14 mouse cellular contexts compared by ENCODE assay signal in the genomic region with DNA sequence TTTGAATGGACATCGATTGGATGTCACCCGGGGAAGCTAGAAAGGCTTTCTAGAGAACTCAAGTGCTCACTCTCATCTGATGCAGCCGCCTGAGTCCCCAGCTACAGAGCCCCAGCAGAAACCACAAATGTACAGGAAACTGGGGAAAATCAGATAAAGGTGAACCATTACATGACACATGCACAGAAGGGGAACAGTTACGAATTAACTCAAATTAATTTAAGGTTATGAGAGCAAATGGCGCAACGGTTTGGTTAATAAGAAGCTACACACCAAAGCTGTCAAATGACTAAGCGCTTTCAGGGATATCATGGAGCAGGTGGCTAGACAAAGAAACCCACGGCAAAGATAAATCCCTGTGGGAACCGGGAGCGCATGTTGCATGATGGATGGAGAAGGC. TPM values are rescaled to one million over a fixed set of nuclear protein-coding genes. Genes with fewer than 3 reads are reported as not detected.
DNase-seq lines count a peak whose midpoint lies in the region; ATAC-seq and TF ChIP-seq lines count a peak whose summit lies in the region.
"Had no signal": no experiment of that assay in that cellular context is flagged by ENCODE, and none has a peak within 500 bp of the region (broad histone marks: within the 10 kb centered on the region; RNA-seq: fewer than 3 reads in every experiment).

No protein-coding gene starts in this region.

- no peak for TF ChIP-seq CTCF in small intestine, adult 2 months (IDR thresholded peaks at IDR 0.05; ENCODE audit: extremely low read depth, insufficient read length, insufficient replicate concordance, low read depth, low read length)
- TF ChIP-seq CTCF in forebrain, postnatal 0 days (IDR thresholded peaks at IDR 0.05; ENCODE audit: low read depth) = no peak

- H3K9ac ChIP-seq in kidney, embryonic 15.5 days = no peak overlapping the region
- no peak overlapping the region for H3K9ac ChIP-seq in forebrain, postnatal 0 days
- no peak overlapping the region for H3K9ac ChIP-seq in liver, embryonic 11.5 days (ENCODE audit: low read depth, low read length)

- no peaks in the 10 kb centered on the region for H3K36me3 ChIP-seq in kidney, embryonic 15.5 days
- H3K36me3 ChIP-seq in small intestine, adult 2 months (ENCODE audit: control insufficient read depth, insufficient read depth, low read length) = no peaks in the 10 kb centered on the region
- no peaks in the 10 kb centered on the region for H3K36me3 ChIP-seq in forebrain, postnatal 0 days (ENCODE audit: insufficient read depth)
- H3K36me3 ChIP-seq in liver, embryonic 11.5 days (ENCODE audit: control insufficient read depth, insufficient read depth, low read length) = no peaks in the 10 kb centered on the region

- TF ChIP-seq POLR2A in small intestine, adult 2 months (IDR thresholded peaks at IDR 0.05; ENCODE audit: low read depth, low read length) = no peak

- ATAC-seq in common myeloid progenitor, adult 5-6 weeks (replicated peaks; ENCODE audit: low read depth, poor library complexity, severe bottlenecking) = peak; percentile 60
- ATAC-seq in kidney, embryonic 15.5 days (replicated peaks; ENCODE audit: low FRiP score) = 0 out of 2 replicates have a peak, but pooled peaks have one; percentile 11
- no peak for ATAC-seq in forebrain, postnatal 0 days
- ATAC-seq in liver, embryonic 11.5 days (replicated peaks; ENCODE audit: low FRiP score) = no peak
- ATAC-seq: midbrain, embryonic 16.5 days had no signal

- 66% methylated on average over 10 of the region's 10 CpGs for WGBS in kidney, embryonic 15.5 days
- WGBS in small intestine, adult 2 months = 22% methylated on average over 10 of the region's 10 CpGs
- 91% methylated on average over 10 of the region's 10 CpGs for WGBS in forebrain, postnatal 0 days
- 61% methylated on average over 10 of the region's 10 CpGs for WGBS in liver, embryonic 11.5 days

- no peaks in the 10 kb centered on the region for H3K27me3 ChIP-seq in kidney, embryonic 15.5 days
- no peaks in the 10 kb centered on the region for H3K27me3 ChIP-seq in small intestine, adult 2 months (ENCODE audit: control insufficient read depth, insufficient read depth, low read length)
- no peaks in the 10 kb centered on the region for H3K27me3 ChIP-seq in forebrain, postnatal 0 days (ENCODE audit: insufficient read depth, low read length)
- H3K27me3 ChIP-seq in liver, embryonic 11.5 days (replicated peaks; ENCODE audit: control insufficient read depth, insufficient read depth, low read length) = no peaks in the 10 kb centered on the region

- H3K4me2 ChIP-seq in kidney, embryonic 15.5 days = peak overlapping the region; percentile 33
- no peak overlapping the region for H3K4me2 ChIP-seq in forebrain, postnatal 0 days (ENCODE audit: low read depth)
- H3K4me2 ChIP-seq in liver, embryonic 11.5 days = no peak overlapping the region

- H3K27ac ChIP-seq in kidney, embryonic 15.5 days = peak overlapping the region; percentile 45
- H3K27ac ChIP-seq in small intestine, adult 2 months (ENCODE audit: insufficient read depth, low read depth, low read length) = peak overlapping the region; percentile 39
- no peak overlapping the region for H3K27ac ChIP-seq in forebrain, postnatal 0 days (ENCODE audit: low read depth, low read length)
- H3K27ac ChIP-seq in liver, embryonic 11.5 days (ENCODE audit: low read depth, low read length) = no peak overlapping the region
- H3K27ac ChIP-seq: left cerebral cortex, adult 2 months had no signal

- H3K4me3 ChIP-seq in kidney, embryonic 15.5 days (replicated peaks) = peak overlapping the region; percentile 8
- no peak overlapping the region; the same call in 1 of the 2 replicates for H3K4me3 ChIP-seq in small intestine, adult 2 months (ENCODE audit: low read depth, low read length)
- no peak overlapping the region for H3K4me3 ChIP-seq in forebrain, postnatal 0 days (ENCODE audit: low read depth, low read length)
- H3K4me3 ChIP-seq in liver, embryonic 11.5 days (ENCODE audit: low read depth, low read length) = no peak overlapping the region
- H3K4me3 ChIP-seq: left cerebral cortex, adult 2 months had no signal

- DNase-seq in kidney, adult 11 months = peak; percentile 38
- no peak for DNase-seq in kidney, postnatal 10 days
- DNase-seq in forebrain, postnatal 0 days = no peak
- DNase-seq in cerebellum, postnatal 4 days (ENCODE audit: low spot score in 2 of 2) = no peak
- DNase-seq in liver, embryonic 11.5 days (ENCODE audit: low spot score) = no peak
- DNase-seq: adrenal gland, postnatal 10 days; gastrocnemius, postnatal 25 days; heart, postnatal 10 days; lung, postnatal 10 days had no signal

- H3K4me1 ChIP-seq in kidney, embryonic 15.5 days = peaks cover 41% of the 10 kb centered on the region
- peaks cover 25% of the 10 kb centered on the region for H3K4me1 ChIP-seq in small intestine, adult 2 months (ENCODE audit: control insufficient read depth, insufficient read depth, insufficient read length, low read length)
- no peaks in the 10 kb centered on the region for H3K4me1 ChIP-seq in forebrain, postnatal 0 days (ENCODE audit: insufficient read depth)
- peaks cover 4% of the 10 kb centered on the region; the same call in 1 of the 2 replicates for H3K4me1 ChIP-seq in liver, embryonic 11.5 days (replicated peaks; ENCODE audit: control insufficient read depth, insufficient read depth, low read length)

- H3K9me3 ChIP-seq in kidney, embryonic 15.5 days (replicated peaks) = no peaks in the 10 kb centered on the region
- no peaks in the 10 kb centered on the region for H3K9me3 ChIP-seq in forebrain, postnatal 0 days (ENCODE audit: low read length)
- H3K9me3 ChIP-seq in liver, embryonic 11.5 days (ENCODE audit: control insufficient read depth, low read length) = no peaks in the 10 kb centered on the region

RNA-seq across cellular contexts. Expression of gene Zbtb38, which starts 35.2 kb away (rescaled TPM):
- 25.8 and 41.8 TPM in 2 replicates for total RNA-seq in common myeloid progenitor, adult 5-6 weeks (2017)
- 20.6 TPM in 2 replicates for polyA plus RNA-seq in kidney, embryonic 15.5 days (2015; fragmentation: Nextera tagmentation; extraction: Ambion mirVana)
- polyA plus RNA-seq in small intestine, adult 2 months (2012; rRNA removed) = 3.8 and 7.7 TPM in 2 replicates
- 57.6 and 68.3 TPM in 2 replicates for total RNA-seq in forebrain, postnatal 0 days (2014; rRNA removed)
- 31.8 and 44.2 TPM in 2 replicates for polyA plus RNA-seq in forebrain, postnatal 0 days (2015; fragmentation: Nextera tagmentation; extraction: Ambion mirVana)
- polyA plus RNA-seq in liver, embryonic 11.5 days (2014; fragmentation: Nextera tagmentation; extraction: Ambion mirVana) = 10.0 and 10.1 TPM in 2 replicates

Comparison
In these comparisons a context has a peak if more than half of its experiments do, and no peak if none do; other contexts are left out.
1. ATAC-seq: peak in common myeloid progenitor, adult 5-6 weeks (single experiment) and kidney, embryonic 15.5 days (single experiment); none in forebrain, postnatal 0 days (single experiment) and liver, embryonic 11.5 days (single experiment).
2. H3K27ac ChIP-seq: peak in kidney, embryonic 15.5 days (single experiment) and small intestine, adult 2 months (single experiment); none in forebrain, postnatal 0 days (single experiment) and liver, embryonic 11.5 days (single experiment).